Mouse (Mus musculus) E14TG2a.4 (cell line): Measurements from ENCODE around the gene Itgb2l.
A peak's percentile ranks its signal among the peaks of the same experiment; 100 is the strongest.

ENCODE experiments used
- H3K27me3 ChIP-seq: 2 replicates; pipeline ENCODE4 v1.6.1; 2014; ENCODE audit warnings: low read length, control low read depth; ENCODE audit not compliant: insufficient read depth
- H3K36me3 ChIP-seq: 2 replicates; pipeline ENCODE4 v1.6.1; 2014; ENCODE audit warnings: low read length, control low read depth; ENCODE audit not compliant: insufficient read depth
- H3K4me1 ChIP-seq: replicated peaks from 2 replicates; pipeline ENCODE4 v1.6.1; 2014; ENCODE audit warnings: low read depth, low read length, control low read depth
- H3K4me3 ChIP-seq: replicated peaks from 2 replicates; pipeline ENCODE4 v1.5.1; 2014; ENCODE audit warnings: mild to moderate bottlenecking, low read length
- H3K9me3 ChIP-seq: 2 replicates; pipeline ENCODE4 v1.6.1; 2014; ENCODE audit warnings: low read length, control low read depth
- CTCF ChIP-seq: conservative IDR thresholded peaks from 2 replicates; pipeline ENCODE4 v1.5.1; 2014; ENCODE audit warnings: low read length
- NANOG ChIP-seq: IDR thresholded peaks from 2 replicates; pipeline ENCODE4 v1.6.1; 2014; ENCODE audit warnings: borderline replicate concordance, low read length, mixed read lengths
- POU5F1 ChIP-seq: IDR thresholded peaks from 2 replicates; pipeline ENCODE4 v1.6.1; 2014; ENCODE audit warnings: low read length, borderline replicate concordance

Itgb2l gene

GRCm38 (mm10) chr16:96443468-96443867, at the start of gene Itgb2l:
Itgb2l (minus strand) TSS chr16:96443619.
- Histone ChIP-seq H3K4me1 (no peaks in the 10 kb centered on the region), H3K36me3 (no peaks in the 10 kb centered on the region), H3K9me3 (peaks cover 4% of the 10 kb centered on the region), H3K27me3 (no peaks in the 10 kb centered on the region), H3K4me3 (no peak within 1 kb of the TSS)
- TF ChIP-seq POU5F1 (no peak), NANOG (no peak), CTCF (no peak)

- Histone ChIP-seq H3K27me3 (no peaks in the 10 kb centered on the region), H3K36me3 (no peaks in the 10 kb centered on the region), H3K4me3 (no peak overlapping the region), H3K4me1 (no peaks in the 10 kb centered on the region), H3K9me3 (no peaks in the 10 kb centered on the region)
- no peak for TF ChIP-seq POU5F1
- no peak for TF ChIP-seq NANOG
- TF ChIP-seq CTCF, result no peak
These were observed 48.1 kb upstream of the Itgb2l start for GRCm38 (mm10) chr16:96491530-96491929.

- H3K36me3 ChIP-seq, result no peaks in the 10 kb centered on the region
- H3K4me1 ChIP-seq, result no peaks in the 10 kb centered on the region
- H3K27me3 ChIP-seq, result no peaks in the 10 kb centered on the region
- TF ChIP-seq NANOG, result no peak
- TF ChIP-seq CTCF, result no peak
- TF ChIP-seq POU5F1, result no peak
- H3K9me3 ChIP-seq, result no peaks in the 10 kb centered on the region
- H3K4me3 ChIP-seq, result no peak overlapping the region
These were observed 44.6 kb upstream of the Itgb2l start for GRCm38 (mm10) chr16:96488038-96488437.

DNA sequence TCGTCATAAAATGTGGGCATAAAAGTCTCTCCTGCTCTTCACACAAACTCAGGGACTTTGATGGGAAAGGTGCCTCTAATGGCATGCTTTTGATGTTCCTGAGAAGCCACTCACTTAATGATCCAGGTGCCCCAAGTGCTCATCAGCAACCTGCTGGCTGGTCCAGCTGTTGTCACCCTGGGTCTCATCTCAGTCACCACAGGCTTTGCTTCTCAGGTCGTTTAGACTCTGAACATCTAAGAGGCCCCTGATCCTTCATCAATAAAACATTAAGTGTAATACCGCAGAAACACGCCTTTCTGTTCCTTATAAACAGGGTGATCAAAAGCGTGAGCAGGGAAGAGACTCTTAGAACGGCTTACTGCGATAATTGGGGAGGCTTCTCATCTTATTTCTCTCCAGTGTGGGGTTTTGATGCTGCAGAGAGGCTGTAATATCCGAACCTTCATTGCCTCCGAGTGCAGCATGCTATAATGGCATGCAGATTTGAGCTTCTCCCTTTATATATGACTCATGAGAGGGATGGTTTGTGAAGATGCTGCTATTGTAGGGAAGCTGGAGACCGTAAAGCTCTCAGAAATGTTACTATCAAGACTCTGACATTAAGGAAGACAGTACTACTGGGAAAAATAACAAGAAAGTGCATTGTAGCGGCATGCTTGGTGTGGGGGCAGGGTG, 43.7 kb upstream of the Itgb2l start:
- no peaks in the 10 kb centered on the region for H3K9me3 ChIP-seq
- H3K27me3 ChIP-seq, result no peaks in the 10 kb centered on the region
- H3K36me3 ChIP-seq, result no peaks in the 10 kb centered on the region
- no peak for TF ChIP-seq NANOG
- H3K4me3 ChIP-seq, result no peak overlapping the region
- H3K4me1 ChIP-seq, result no peaks in the 10 kb centered on the region

DNA sequence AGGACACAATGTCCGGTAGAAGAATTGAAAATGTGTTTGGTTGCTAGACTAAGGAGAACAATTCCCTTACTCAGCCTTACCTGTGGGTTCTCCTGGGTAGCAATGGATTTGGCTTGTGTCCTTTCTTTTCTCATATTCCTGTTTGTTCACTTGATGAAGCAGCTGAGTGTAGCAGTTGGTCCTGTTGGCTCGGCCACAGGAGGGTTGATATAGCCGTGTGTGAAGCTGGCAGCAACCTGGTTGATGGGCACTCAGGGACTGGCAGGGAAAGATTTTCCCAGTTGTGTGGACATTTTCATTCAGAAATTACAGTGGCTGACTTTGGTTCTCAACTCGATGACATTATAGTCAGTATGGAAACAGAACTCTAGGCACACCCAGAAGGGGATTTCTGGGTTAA, 38.4 kb upstream of the Itgb2l start:
- H3K9me3 ChIP-seq, result no peaks in the 10 kb centered on the region
- no peaks in the 10 kb centered on the region for H3K36me3 ChIP-seq
- H3K27me3 ChIP-seq, result no peaks in the 10 kb centered on the region
- no peaks in the 10 kb centered on the region for H3K4me1 ChIP-seq
- no peak overlapping the region for H3K4me3 ChIP-seq
- TF ChIP-seq NANOG (no peak), CTCF (no peak), POU5F1 (no peak)

DNA sequence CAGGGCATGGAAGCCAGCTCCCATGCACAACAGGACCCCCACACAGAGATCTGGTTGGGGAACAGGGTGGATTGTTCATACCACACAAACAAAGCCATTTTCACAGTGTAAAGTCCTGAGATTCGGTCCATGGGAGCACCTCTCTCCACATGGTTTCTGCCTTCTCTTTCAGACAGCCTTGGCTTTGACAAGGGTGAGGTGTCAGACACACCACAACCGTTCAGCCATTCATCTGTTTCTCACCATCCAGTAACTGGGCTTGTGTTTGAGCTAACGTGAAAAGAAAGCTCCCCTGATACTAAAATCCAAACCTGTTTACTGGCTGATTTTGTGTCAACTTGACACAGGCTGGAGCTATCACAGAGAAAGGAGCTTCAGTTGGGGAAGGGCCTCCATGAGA, 30.8 kb upstream of the Itgb2l start:
- Histone ChIP-seq H3K4me1 (no peaks in the 10 kb centered on the region), H3K27me3 (no peaks in the 10 kb centered on the region), H3K4me3 (no peak overlapping the region), H3K36me3 (no peaks in the 10 kb centered on the region), H3K9me3 (no peaks in the 10 kb centered on the region)
- no peak for TF ChIP-seq NANOG
- TF ChIP-seq CTCF, result no peak
- TF ChIP-seq POU5F1, result no peak

- no peaks in the 10 kb centered on the region for H3K36me3 ChIP-seq
- H3K27me3 ChIP-seq, result peaks cover 2% of the 10 kb centered on the region; the same call in 1 of the 2 replicates
- H3K4me3 ChIP-seq, result no peak overlapping the region
- no peaks in the 10 kb centered on the region for H3K9me3 ChIP-seq
- TF ChIP-seq CTCF (no peak), NANOG (no peak), POU5F1 (no peak)
- no peaks in the 10 kb centered on the region for H3K4me1 ChIP-seq
These were observed 29.4 kb upstream of the Itgb2l start for GRCm38 (mm10) chr16:96472816-96473215.

GRCm38 (mm10) chr16:96472361-96472760, 28.9 kb upstream of the Itgb2l start:
- no peak for TF ChIP-seq POU5F1
- TF ChIP-seq CTCF, result no peak
- no peak for TF ChIP-seq NANOG
- H3K27me3 ChIP-seq, result peaks cover 2% of the 10 kb centered on the region; the same call in 1 of the 2 replicates
- H3K36me3 ChIP-seq, result no peaks in the 10 kb centered on the region
- no peaks in the 10 kb centered on the region for H3K9me3 ChIP-seq
- no peak overlapping the region for H3K4me3 ChIP-seq
- 0 out of 2 replicates have a peak, but pooled peaks cover 2% of the 10 kb centered on the region for H3K4me1 ChIP-seq

DNA sequence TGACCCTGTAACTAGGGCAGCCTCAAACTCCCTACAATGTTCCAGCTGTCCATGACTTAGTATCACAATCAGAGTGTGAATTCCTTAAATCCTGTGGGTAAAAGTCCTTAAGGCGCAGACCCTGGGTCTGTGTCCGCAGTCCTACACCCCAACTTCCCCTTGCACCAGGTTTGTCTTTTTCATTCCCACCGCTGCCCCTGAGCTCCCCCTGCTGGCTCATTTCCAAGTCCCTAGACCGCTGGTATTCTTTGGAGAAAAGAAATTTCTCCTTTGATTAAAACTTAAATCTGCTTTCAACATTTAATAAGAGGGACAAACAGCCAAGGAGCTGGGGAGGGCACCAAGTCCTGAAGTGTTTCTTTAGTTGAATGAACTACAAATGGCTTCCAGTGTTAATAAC, 26.2 kb upstream of the Itgb2l start:
- no peaks in the 10 kb centered on the region for H3K36me3 ChIP-seq
- H3K4me1 ChIP-seq, result 0 out of 2 replicates have a peak, but pooled peaks cover 2% of the 10 kb centered on the region
- TF ChIP-seq NANOG (no peak), POU5F1 (no peak), CTCF (peak; percentile 58)
- no peaks in the 10 kb centered on the region for H3K9me3 ChIP-seq
- H3K4me3 ChIP-seq, result no peak overlapping the region
- peaks cover 2% of the 10 kb centered on the region; the same call in 1 of the 2 replicates for H3K27me3 ChIP-seq
